Mouse (Mus musculus): ENCODE measurements around the gene Mtmr10. TPM values are rescaled to one million over a fixed set of nuclear protein-coding genes. Genes with fewer than 3 reads are reported as not detected.

The Mtmr10 gene
- polyA plus RNA-seq, 1 experiment from 2014 or later = 11.6 TPM

DNA sequence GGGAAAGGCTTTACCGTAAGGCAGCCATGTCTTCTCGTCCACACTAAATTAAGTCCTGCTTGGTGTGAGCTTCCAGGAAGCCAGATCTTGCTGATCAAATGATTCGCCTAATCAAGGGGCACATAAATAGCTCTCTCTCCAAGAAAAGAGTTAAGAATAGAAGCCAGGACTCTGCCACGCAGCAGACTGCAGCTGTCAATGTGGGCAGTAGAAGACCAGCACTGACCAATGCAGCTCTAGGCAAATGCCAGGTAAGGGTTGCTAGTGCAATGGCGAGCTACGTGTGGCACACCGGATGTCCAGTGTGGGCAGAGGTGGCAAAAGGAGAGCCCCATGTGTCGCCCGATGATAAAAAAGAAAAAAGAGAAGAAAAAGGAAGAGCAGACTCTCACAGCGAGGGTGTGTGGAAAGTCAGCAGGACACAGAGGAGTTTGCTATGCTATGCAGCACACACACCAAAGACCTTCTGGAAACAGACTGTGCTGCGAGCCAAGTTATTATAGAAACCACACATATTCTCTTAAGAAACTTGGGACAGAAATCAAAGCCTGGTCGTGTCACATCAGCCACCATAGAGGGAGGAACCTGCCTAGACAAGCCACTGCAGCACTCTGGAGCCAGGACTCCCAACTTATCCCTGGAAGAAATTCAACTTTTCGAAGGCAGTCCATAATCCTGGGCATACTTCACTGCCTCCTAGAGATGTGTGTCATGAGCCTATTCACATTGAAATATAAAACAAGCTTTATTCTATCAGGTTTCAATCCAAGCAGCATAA, 21.8 kb upstream of the Mtmr10 start:
- Histone ChIP-seq H3K9ac (replicated peaks; ENCODE audit: low read depth) (no peak overlapping the region), H3K27ac (ENCODE audit: low read length) (no peak overlapping the region), H3K4me2 (replicated peaks; ENCODE audit: low read depth, low read length) (no peak overlapping the region), H3K4me1 (ENCODE audit: insufficient read depth, low read depth, low read length) (no peaks in the 10 kb centered on the region; the same call in 1 of the 2 replicates), H3K9me3 (ENCODE audit: low read length) (no peaks in the 10 kb centered on the region), H3K4me3 (ENCODE audit: low read depth, low read length) (no peak overlapping the region), H3K27me3 (replicated peaks; ENCODE audit: insufficient read depth, low read length) (peaks cover 4% of the 10 kb centered on the region; the same call in 1 of the 2 replicates), H3K36me3 (ENCODE audit: insufficient read depth, low read length) (no peaks in the 10 kb centered on the region)
- no peak for DNase-seq (ENCODE audit: low spot score)
- 80% methylated on average over 13 of the region's 13 CpGs for WGBS
- TF ChIP-seq CTCF (IDR thresholded peaks at IDR 0.05) (no peak), EP300 (IDR thresholded peaks at IDR 0.05) (no peak)
- ATAC-seq = no peak

GRCm38 (mm10) chr7:64266587-64266986, 20.9 kb upstream of the Mtmr10 start:
- no peaks in the 10 kb centered on the region for H3K9me3 ChIP-seq (ENCODE audit: low read length)
- H3K27ac ChIP-seq (ENCODE audit: low read length) = no peak overlapping the region
- H3K36me3 ChIP-seq (ENCODE audit: insufficient read depth, low read length) = no peaks in the 10 kb centered on the region
- no peaks in the 10 kb centered on the region; the same call in 1 of the 2 replicates for H3K4me1 ChIP-seq (ENCODE audit: insufficient read depth, low read depth, low read length)
- DNase-seq (ENCODE audit: low spot score) = no peak
- WGBS = 83% methylated on average over 4 of the region's 4 CpGs
- no peak overlapping the region for H3K9ac ChIP-seq (replicated peaks; ENCODE audit: low read depth)
- H3K27me3 ChIP-seq (replicated peaks; ENCODE audit: insufficient read depth, low read length) = peaks cover 4% of the 10 kb centered on the region; the same call in 1 of the 2 replicates
- no peak overlapping the region for H3K4me2 ChIP-seq (replicated peaks; ENCODE audit: low read depth, low read length)
- no peak for ATAC-seq
- no peak for TF ChIP-seq CTCF (IDR thresholded peaks at IDR 0.05)
- TF ChIP-seq EP300 (IDR thresholded peaks at IDR 0.05) = no peak
- no peak overlapping the region for H3K4me3 ChIP-seq (ENCODE audit: low read depth, low read length)

- H3K27me3 ChIP-seq (replicated peaks; ENCODE audit: insufficient read depth, low read length) = peaks cover 4% of the 10 kb centered on the region; the same call in 1 of the 2 replicates
- H3K27ac ChIP-seq (ENCODE audit: low read length) = no peak overlapping the region
- H3K4me2 ChIP-seq (replicated peaks; ENCODE audit: low read depth, low read length) = no peak overlapping the region
- TF ChIP-seq EP300 (IDR thresholded peaks at IDR 0.05) (no peak), CTCF (IDR thresholded peaks at IDR 0.05) (no peak)
- H3K4me3 ChIP-seq (ENCODE audit: low read depth, low read length) = no peak overlapping the region
- H3K9ac ChIP-seq (replicated peaks; ENCODE audit: low read depth) = no peak overlapping the region
- H3K4me1 ChIP-seq (ENCODE audit: insufficient read depth, low read depth, low read length) = no peaks in the 10 kb centered on the region; the same call in 1 of the 2 replicates
- ATAC-seq = no peak
- DNase-seq (ENCODE audit: low spot score) = no peak
- no peaks in the 10 kb centered on the region for H3K9me3 ChIP-seq (ENCODE audit: low read length)
- WGBS = 60% methylated on average over 4 of the region's 4 CpGs
- no peaks in the 10 kb centered on the region for H3K36me3 ChIP-seq (ENCODE audit: insufficient read depth, low read length)
Measured at GRCm38 (mm10) chr7:64271926-64272325, 15.5 kb upstream of the Mtmr10 start.

DNA sequence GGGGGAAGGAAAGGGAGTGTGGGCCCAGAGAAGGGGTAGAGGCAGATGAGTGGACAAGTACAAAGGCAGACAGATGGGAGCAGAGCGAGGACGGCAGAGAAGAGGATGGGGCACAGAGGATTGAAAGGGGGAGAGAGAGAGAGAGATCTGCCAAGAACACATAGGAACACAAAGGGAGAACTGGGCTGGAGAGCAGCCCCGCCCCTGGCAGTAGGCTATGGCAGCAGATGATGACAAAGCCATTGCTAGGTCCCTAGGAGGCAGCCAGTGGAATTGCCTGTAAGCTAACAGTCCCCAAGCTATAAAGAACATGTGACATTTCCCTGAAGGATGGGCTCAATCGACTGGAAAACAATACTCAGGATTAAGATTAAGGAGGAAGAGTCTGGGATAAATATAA, 11.9 kb upstream of the Mtmr10 start:
- TF ChIP-seq CTCF (IDR thresholded peaks at IDR 0.05) = no peak
- no peak for TF ChIP-seq EP300 (IDR thresholded peaks at IDR 0.05)
- WGBS = 73% methylated on average over 4 of the region's 4 CpGs

GRCm38 (mm10) chr7:64276921-64277320, 10.5 kb upstream of the Mtmr10 start:
- ATAC-seq = no peak
- Histone ChIP-seq H3K27ac (ENCODE audit: low read length) (no peak overlapping the region), H3K9me3 (ENCODE audit: low read length) (no peaks in the 10 kb centered on the region), H3K4me2 (replicated peaks; ENCODE audit: low read depth, low read length) (no peak overlapping the region), H3K36me3 (ENCODE audit: insufficient read depth, low read length) (no peaks in the 10 kb centered on the region), H3K4me3 (ENCODE audit: low read depth, low read length) (no peak overlapping the region), H3K4me1 (ENCODE audit: insufficient read depth, low read depth, low read length) (no peaks in the 10 kb centered on the region), H3K9ac (replicated peaks; ENCODE audit: low read depth) (no peak overlapping the region), H3K27me3 (replicated peaks; ENCODE audit: insufficient read depth, low read length) (no peaks in the 10 kb centered on the region)
- WGBS = 26% methylated on average over 6 of the region's 6 CpGs
- DNase-seq (ENCODE audit: low spot score) = no peak
- no peak for TF ChIP-seq EP300 (IDR thresholded peaks at IDR 0.05)
- no peak for TF ChIP-seq CTCF (IDR thresholded peaks at IDR 0.05)

More for the DNA sequence above, 11.9 kb upstream of the Mtmr10 start:
- Histone ChIP-seq H3K36me3 (ENCODE audit: insufficient read depth, low read length) (no peaks in the 10 kb centered on the region), H3K9me3 (ENCODE audit: low read length) (no peaks in the 10 kb centered on the region), H3K27me3 (replicated peaks; ENCODE audit: insufficient read depth, low read length) (no peaks in the 10 kb centered on the region), H3K4me1 (ENCODE audit: insufficient read depth, low read depth, low read length) (no peaks in the 10 kb centered on the region), H3K9ac (replicated peaks; ENCODE audit: low read depth) (no peak overlapping the region), H3K4me3 (ENCODE audit: low read depth, low read length) (no peak overlapping the region), H3K27ac (ENCODE audit: low read length) (no peak overlapping the region), H3K4me2 (replicated peaks; ENCODE audit: low read depth, low read length) (no peak overlapping the region)
- DNase-seq (ENCODE audit: low spot score) (no peak), ATAC-seq (no peak)

DNA sequence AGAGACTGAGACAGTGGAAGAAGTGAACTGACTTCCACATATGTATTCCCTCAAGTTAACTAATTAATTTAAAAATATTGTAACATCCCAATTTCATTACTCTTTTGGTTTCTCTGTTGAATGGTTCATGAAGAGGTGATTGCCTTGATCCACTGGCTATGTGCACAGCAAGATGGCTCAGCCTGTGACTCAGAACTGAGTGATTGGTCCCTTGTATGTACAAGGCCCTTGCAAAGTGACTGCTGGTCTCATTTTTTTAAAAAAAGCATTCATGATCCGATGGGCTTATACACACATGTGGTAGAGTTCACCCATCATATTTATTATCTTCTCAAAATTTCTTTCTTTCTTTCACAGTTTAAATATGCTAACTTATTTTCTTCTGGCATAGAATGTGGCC, 8.9 kb upstream of the Mtmr10 start:
- H3K4me2 ChIP-seq (replicated peaks; ENCODE audit: low read depth, low read length) = no peak overlapping the region
- no peak overlapping the region for H3K4me3 ChIP-seq (ENCODE audit: low read depth, low read length)
- DNase-seq (ENCODE audit: low spot score) = no peak
- TF ChIP-seq CTCF (IDR thresholded peaks at IDR 0.05) (no peak), EP300 (IDR thresholded peaks at IDR 0.05) (no peak)
- H3K4me1 ChIP-seq (ENCODE audit: insufficient read depth, low read depth, low read length) = no peaks in the 10 kb centered on the region
- no peak for ATAC-seq
- no peaks in the 10 kb centered on the region for H3K36me3 ChIP-seq (ENCODE audit: insufficient read depth, low read length)
- H3K9ac ChIP-seq (replicated peaks; ENCODE audit: low read depth) = no peak overlapping the region
- WGBS = 88% methylated on average over 1 of the region's 1 CpGs
- no peaks in the 10 kb centered on the region for H3K27me3 ChIP-seq (replicated peaks; ENCODE audit: insufficient read depth, low read length)
- no peaks in the 10 kb centered on the region for H3K9me3 ChIP-seq (ENCODE audit: low read length)
- no peak overlapping the region for H3K27ac ChIP-seq (ENCODE audit: low read length)

Data from lung, postnatal 0 days (tissue).